Mouse (Mus musculus): ENCODE results near the gene Nkd2. TPM values are rescaled to one million over a fixed set of nuclear protein-coding genes. Genes with fewer than 3 reads are reported as not detected.

Nkd2 gene
- total and polyA plus RNA-seq, 3 experiments, result not detected

DNA sequence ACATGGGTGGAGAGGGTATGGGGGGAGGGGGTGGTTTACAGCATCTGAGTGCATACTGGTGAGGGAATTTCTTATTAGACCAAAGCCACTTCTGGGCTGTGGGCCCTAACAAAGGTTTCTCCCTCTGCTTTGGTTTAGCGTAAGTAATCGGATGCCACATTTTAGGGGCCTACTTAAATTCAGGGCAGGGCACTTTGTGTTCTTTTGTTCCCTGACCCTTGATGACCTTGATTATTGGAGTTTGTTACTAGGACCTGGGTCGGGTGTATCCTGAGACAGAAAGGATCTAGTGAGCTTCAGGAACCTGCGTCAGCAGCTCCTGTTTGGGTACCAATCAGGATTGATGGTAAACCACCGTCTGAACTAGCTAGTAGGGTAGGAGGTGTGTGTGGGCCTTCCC, 64.9 kb downstream of the Nkd2 start:
- in situ Hi-C loops (cut with MboI; ENCODE audit: low pct_ligation_motif_present, low pct_unique_long_range_greater_than_20kb, low sequenced_read_pairs), result no loop called here
- DNase-seq (ENCODE audit: extremely low read depth), result no peak
- no peak overlapping the region for H3K9ac ChIP-seq (ENCODE audit: insufficient read depth, low read depth)
- H3K4me3 ChIP-seq (replicated peaks in 1 of 3; ENCODE audit: low read depth in 2 of 3, low read length in 2 of 3, poor library complexity in 1 of 3), result no peak overlapping the region
- H3K27ac ChIP-seq (ENCODE audit: insufficient read depth, low read depth), result no peak overlapping the region
- TF ChIP-seq RCOR1 (conservative IDR thresholded peaks at IDR 0.05; ENCODE audit: low read depth, low read length), result no peak
- no peak for TF ChIP-seq MEF2A (IDR thresholded peaks at IDR 0.05; ENCODE audit: borderline replicate concordance, low read depth, low read length)
- no peak for TF ChIP-seq ZKSCAN1 (IDR thresholded peaks at IDR 0.05; ENCODE audit: borderline replicate concordance, low read depth, low read length)
- TF ChIP-seq CHD1 (IDR thresholded peaks at IDR 0.05; ENCODE audit: low read depth, low read length), result no peak
- TF ChIP-seq JUND (conservative IDR thresholded peaks at IDR 0.05; ENCODE audit: low read depth, low read length), result no peak
- TF ChIP-seq NELFE (IDR thresholded peaks at IDR 0.05; ENCODE audit: low read depth, low read length), result no peak
- TF ChIP-seq MYC (IDR thresholded peaks at IDR 0.05; ENCODE audit: low read depth, low read length), result no peak
- TF ChIP-seq ZMIZ1 (IDR thresholded peaks at IDR 0.05; ENCODE audit: low read depth, low read length), result no peak
- no peak for TF ChIP-seq KAT2A (IDR thresholded peaks at IDR 0.05; ENCODE audit: insufficient replicate concordance, low read length)
- TF ChIP-seq TBP (conservative IDR thresholded peaks at IDR 0.05; ENCODE audit: low read depth, low read length), result no peak
- TF ChIP-seq ETS1 (conservative IDR thresholded peaks at IDR 0.05; ENCODE audit: low read depth, low read length), result no peak
- no peak for TF ChIP-seq UBTF (IDR thresholded peaks at IDR 0.05; ENCODE audit: low read depth, low read length)
- no peak for TF ChIP-seq MXI1 (IDR thresholded peaks at IDR 0.05; ENCODE audit: low read depth, low read length)
- H3K4me2 ChIP-seq (ENCODE audit: insufficient read depth, low read depth, poor library complexity, severe bottlenecking), result no peak overlapping the region
- H3K9me3 ChIP-seq (replicated peaks; ENCODE audit: low read length), result no peaks in the 10 kb centered on the region
- peaks cover 0 to 6% of the 10 kb centered on the region in 2 experiments; a peak in 1 of 4 replicates for H3K4me1 ChIP-seq (ENCODE audit: control insufficient read depth in 1 of 2, insufficient read depth in 2 of 2)
- dilution Hi-C loops (cut with MboI; ENCODE audit: extremely low pct_ligation_motif_present, extremely low pct_unique_long_range_greater_than_20kb, low sequenced_read_pairs), result no loop called here
- H3K27me3 ChIP-seq (replicated peaks), result no peaks in the 10 kb centered on the region
- peaks cover 0 to 10% of the 10 kb centered on the region in 2 experiments for H3K36me3 ChIP-seq (replicated peaks in 1 of 2; ENCODE audit: control insufficient read depth in 1 of 2, insufficient read depth in 1 of 2, low read length in 1 of 2)
- no peaks in the 10 kb centered on the region for H3K79me2 ChIP-seq (replicated peaks; ENCODE audit: control insufficient read depth, extremely low read depth, insufficient read depth, poor library complexity, severe bottlenecking)

GRCm38 (mm10) chr13:73777578-73777977, 69.9 kb downstream of the Nkd2 start:
- no peaks in the 10 kb centered on the region for H3K27me3 ChIP-seq (replicated peaks)
- in situ Hi-C loops (cut with MboI; ENCODE audit: low pct_ligation_motif_present, low pct_unique_long_range_greater_than_20kb, low sequenced_read_pairs), result no loop called here
- H3K4me3 ChIP-seq (replicated peaks in 1 of 3; ENCODE audit: low read depth in 2 of 3, low read length in 2 of 3, poor library complexity in 1 of 3), result no peak overlapping the region
- TF ChIP-seq TCF12 (IDR thresholded peaks at IDR 0.05; ENCODE audit: low read depth, low read length), result no peak
- no peak for TF ChIP-seq EP300 (IDR thresholded peaks at IDR 0.05; ENCODE audit: low read length)
- no peak for TF ChIP-seq ZNF384 (IDR thresholded peaks at IDR 0.05; ENCODE audit: low read depth, low read length)
- no peak for TF ChIP-seq ETS1 (conservative IDR thresholded peaks at IDR 0.05; ENCODE audit: low read depth, low read length)
- TF ChIP-seq RAD21 (IDR thresholded peaks at IDR 0.05; ENCODE audit: low read depth, low read length), result no peak
- dilution Hi-C loops (cut with MboI; ENCODE audit: extremely low pct_ligation_motif_present, extremely low pct_unique_long_range_greater_than_20kb, low sequenced_read_pairs), result no loop called here
- no peak overlapping the region for H3K27ac ChIP-seq (ENCODE audit: insufficient read depth, low read depth)
- no peak overlapping the region for H3K4me2 ChIP-seq (ENCODE audit: insufficient read depth, low read depth, poor library complexity, severe bottlenecking)
- H3K9me3 ChIP-seq (replicated peaks; ENCODE audit: low read length), result no peaks in the 10 kb centered on the region
- H3K4me1 ChIP-seq (ENCODE audit: control insufficient read depth in 1 of 2, insufficient read depth in 2 of 2), result peaks cover 0 to 6% of the 10 kb centered on the region in 2 experiments; a peak in 1 of 4 replicates
- no peaks in the 10 kb centered on the region for H3K36me3 ChIP-seq (replicated peaks in 1 of 2; ENCODE audit: control insufficient read depth in 1 of 2, insufficient read depth in 1 of 2, low read length in 1 of 2)
- no peaks in the 10 kb centered on the region for H3K79me2 ChIP-seq (replicated peaks; ENCODE audit: control insufficient read depth, extremely low read depth, insufficient read depth, poor library complexity, severe bottlenecking)
- no peak overlapping the region for H3K9ac ChIP-seq (ENCODE audit: insufficient read depth, low read depth)
- no peak for DNase-seq (ENCODE audit: extremely low read depth)
